Mouse (Mus musculus): ENCODE results near the gene Agap3. TPM values are rescaled to one million over a fixed set of nuclear protein-coding genes. Genes with fewer than 3 reads are reported as not detected.

The Agap3 gene
- total RNA-seq, 2 experiments from 2014 or later, result 67.8 to 71.0 TPM

- intact Hi-C loops (cut with DNase I), result no loop called here
- TF ChIP-seq CTCF (IDR thresholded peaks at IDR 0.05), result no peak
- H3K4me3 ChIP-seq, result peak overlapping the region; percentile 10; the same call in 1 of the 2 replicates
- peak overlapping the region; percentile 51; the same call in 1 of the 2 replicates for H3K27ac ChIP-seq
- no peak for DNase-seq
Observed at GRCm38 (mm10) chr5:24455076-24455475, 3.1 kb downstream of the Agap3 start.

- no peak for DNase-seq
- intact Hi-C loops (cut with DNase I), result no loop called here
- no peak for TF ChIP-seq CTCF (IDR thresholded peaks at IDR 0.05)
- Histone ChIP-seq H3K27ac (peak overlapping the region; percentile 51; the same call in 1 of the 2 replicates), H3K4me3 (no peak overlapping the region)
Observed at GRCm38 (mm10) chr5:24455613-24456012, 3.6 kb downstream of the Agap3 start.

GRCm38 (mm10) chr5:24466762-24467161 is 14.8 kb downstream of the Agap3 start:
- intact Hi-C loops (cut with DNase I), result no loop called here
- Histone ChIP-seq H3K4me3 (no peak overlapping the region), H3K27ac (no peak overlapping the region)
- no peak for TF ChIP-seq CTCF (IDR thresholded peaks at IDR 0.05)
- no peak for DNase-seq

- peak; percentile 98 for TF ChIP-seq CTCF (IDR thresholded peaks at IDR 0.05)
- DNase-seq, result peak; percentile 84
- intact Hi-C loops (cut with DNase I), result loop anchor here (1.0 to 5.0 kb wide), 4 partner anchors 18 to 203 kb away; partner anchors contain the start of gene Agap3
- Histone ChIP-seq H3K4me3 (no peak overlapping the region), H3K27ac (no peak overlapping the region)
Observed at GRCm38 (mm10) chr5:24470600-24470999, 18.6 kb downstream of the Agap3 start.

GRCm38 (mm10) chr5:24472884-24473619 is 21.1 kb downstream of the Agap3 start:
- intact Hi-C loops (cut with DNase I), result loop anchor here (5.0 kb wide), 2 partner anchors 76 to 206 kb away; no protein-coding TSS in a partner anchor
- Histone ChIP-seq H3K4me3 (no peak overlapping the region), H3K27ac (no peak overlapping the region)
- DNase-seq, result no peak
- no peak for TF ChIP-seq CTCF (IDR thresholded peaks at IDR 0.05)

- peak overlapping the region; percentile 63 for H3K27ac ChIP-seq
- TF ChIP-seq CTCF (IDR thresholded peaks at IDR 0.05), result no peak
- intact Hi-C loops (cut with DNase I), result loop anchor here (5.0 kb wide), 2 partner anchors 77 to 207 kb away; no protein-coding TSS in a partner anchor
- DNase-seq, result no peak
- H3K4me3 ChIP-seq, result peak overlapping the region; percentile 73
Observed at GRCm38 (mm10) chr5:24474025-24474722, 22.2 kb downstream of the Agap3 start.

GRCm38 (mm10) chr5:24474723-24475261 is 22.8 kb downstream of the Agap3 start:
- H3K27ac ChIP-seq, result peak overlapping the region; percentile 63
- peak; percentile 42 for TF ChIP-seq CTCF (IDR thresholded peaks at IDR 0.05)
- peak; percentile 71 for DNase-seq
- peak overlapping the region; percentile 73 for H3K4me3 ChIP-seq
- intact Hi-C loops (cut with DNase I), result loop anchor here (5.0 kb wide), 2 partner anchors 77 to 207 kb away; no protein-coding TSS in a partner anchor

GRCm38 (mm10) chr5:24475476-24476241 is 23.7 kb downstream of the Agap3 start:
- no peak for DNase-seq
- intact Hi-C loops (cut with DNase I), result no loop called here
- Histone ChIP-seq H3K4me3 (peak overlapping the region; percentile 73), H3K27ac (peak overlapping the region; percentile 63; the same call in 1 of the 2 replicates)
- TF ChIP-seq CTCF (IDR thresholded peaks at IDR 0.05), result no peak

- Histone ChIP-seq H3K4me3 (no peak overlapping the region), H3K27ac (no peak overlapping the region)
- intact Hi-C loops (cut with DNase I), result no loop called here
- TF ChIP-seq CTCF (IDR thresholded peaks at IDR 0.05), result no peak
- no peak for DNase-seq
Observed at GRCm38 (mm10) chr5:24477909-24478308, 25.9 kb downstream of the Agap3 start.

- H3K27ac ChIP-seq, result no peak overlapping the region
- no peak overlapping the region for H3K4me3 ChIP-seq
- intact Hi-C loops (cut with DNase I), result no loop called here
- peak; percentile 69 for TF ChIP-seq CTCF (IDR thresholded peaks at IDR 0.05)
- DNase-seq, result peak; percentile 65
Observed at GRCm38 (mm10) chr5:24481647-24482046, 29.7 kb downstream of the Agap3 start.

- H3K4me3 ChIP-seq, result no peak overlapping the region
- DNase-seq, result no peak
- no peak overlapping the region for H3K27ac ChIP-seq
- intact Hi-C loops (cut with DNase I), result no loop called here
- no peak for TF ChIP-seq CTCF (IDR thresholded peaks at IDR 0.05)
Observed at GRCm38 (mm10) chr5:24482247-24483079, 30.5 kb downstream of the Agap3 start.

All from gastrocnemius, adult 2 months (tissue).